Mouse (Mus musculus) ovary, adult 18-20 months (tissue): ENCODE measurements around the gene Bcar3.

Experiments used
- DNase-seq: peaks from one replicate; pipeline ENCODE4 v3.0.0; 2022; ENCODE audit warnings: low spot score, mixed read lengths

Bcar3 gene

GRCm38 (mm10) chr3:122418564-122419274 is 124.8 kb downstream of the Bcar3 start:
- DNase-seq, result no peak

- peak; percentile 81 for DNase-seq
These were observed 125.9 kb downstream of the Bcar3 start for GRCm38 (mm10) chr3:122419610-122420409.

GRCm38 (mm10) chr3:122420410-122420774 is 126.5 kb downstream of the Bcar3 start:
- DNase-seq, result no peak

- no peak for DNase-seq
These were observed 127.2 kb downstream of the Bcar3 start for GRCm38 (mm10) chr3:122421042-122421702.

GRCm38 (mm10) chr3:122421802-122422201 is 127.9 kb downstream of the Bcar3 start:
- no peak for DNase-seq

- peak; percentile 68 for DNase-seq
These were observed 128.3 kb downstream of the Bcar3 start for GRCm38 (mm10) chr3:122422276-122422675.

- DNase-seq, result no peak
These were observed 129.7 kb downstream of the Bcar3 start for GRCm38 (mm10) chr3:122423643-122424042.

GRCm38 (mm10) chr3:122428325-122428821 is 134.4 kb downstream of the Bcar3 start:
- no peak for DNase-seq

- DNase-seq, result peak; percentile 84
These were observed 137.0 kb downstream of the Bcar3 start for GRCm38 (mm10) chr3:122430780-122431497.

- no peak for DNase-seq
These were observed 139.0 kb downstream of the Bcar3 start for GRCm38 (mm10) chr3:122432811-122433406.

- DNase-seq, result no peak
These were observed 140.2 kb downstream of the Bcar3 start for GRCm38 (mm10) chr3:122433975-122434626.

- peak; percentile 44 for DNase-seq
These were observed 141.3 kb downstream of the Bcar3 start for GRCm38 (mm10) chr3:122434983-122435935.

GRCm38 (mm10) chr3:122438143-122438825 is 144.3 kb downstream of the Bcar3 start:
- DNase-seq, result no peak

GRCm38 (mm10) chr3:122445696-122446095 is 151.8 kb downstream of the Bcar3 start:
- no peak for DNase-seq

GRCm38 (mm10) chr3:122446678-122447077 is 152.7 kb downstream of the Bcar3 start:
- DNase-seq, result no peak

GRCm38 (mm10) chr3:122448196-122448595 is 154.3 kb downstream of the Bcar3 start:
- DNase-seq, result no peak

- no peak for DNase-seq
These were observed 156.1 kb downstream of the Bcar3 start for GRCm38 (mm10) chr3:122450041-122450440.

GRCm38 (mm10) chr3:122453875-122454274 is 159.9 kb downstream of the Bcar3 start:
- peak; percentile 68 for DNase-seq

GRCm38 (mm10) chr3:122456156-122456555 is 162.2 kb downstream of the Bcar3 start:
- DNase-seq, result no peak
